Mouse (Mus musculus) CH12.LX (cell line): ENCODE measurements at regions not wholly inside any gene's neighbourhood (a gene's known extent, or its start where the extent isn't known, plus 50 kb on each side); places are given as distances from the start of the nearest gene placed in this dataset.

ENCODE experiments used
- DNase-seq: peaks from one replicate; pipeline ENCODE4 v3.0.0-alpha.2; 2013; ENCODE audit errors: extremely low read depth
- H3K27ac ChIP-seq: 2 replicates; pipeline ENCODE4 v1.5.1; 2012; ENCODE audit warnings: low read depth, mild to moderate bottlenecking, control low read depth, moderate library complexity; ENCODE audit not compliant: insufficient read depth
- H3K27me3 ChIP-seq: replicated peaks from 2 replicates; pipeline ENCODE3; 2012; ENCODE audit warnings: inconsistent platforms
- H3K36me3 ChIP-seq, 2 experiments: replicated peaks in 1 of 2; 2 replicates each; pipeline versions ENCODE3 to v1.6.1; 2012; ENCODE audit warnings: inconsistent platforms in 1 of 2, low read length in 1 of 2, mild to moderate bottlenecking in 1 of 2, mixed read lengths in 1 of 2, moderate library complexity in 1 of 2; ENCODE audit not compliant: control insufficient read depth in 1 of 2, insufficient read depth in 1 of 2
- H3K4me1 ChIP-seq, 2 experiments: 2 replicates each; pipeline ENCODE4 v1.6.1; 2012; ENCODE audit warnings: inconsistent platforms in 1 of 2, moderate library complexity in 1 of 2; ENCODE audit not compliant: insufficient read depth in 2 of 2, control insufficient read depth in 1 of 2
- H3K4me2 ChIP-seq: 2 replicates; pipeline ENCODE4 v1.6.1; 2012; ENCODE audit warnings: low read depth, mild to moderate bottlenecking, control low read depth; ENCODE audit not compliant: poor library complexity, insufficient read depth, severe bottlenecking
- H3K4me3 ChIP-seq, 3 experiments: fragments of 150-350 bp in 1 of 3; sonication (generic) in 1 of 3; replicated peaks in 1 of 3; 2 replicates each; pipeline versions ENCODE3 to v1.5.1; 2011 to 2012; ENCODE audit warnings: low read depth in 2 of 3, low read length in 2 of 3, mild to moderate bottlenecking in 2 of 3, moderate library complexity in 2 of 3, control low read depth in 1 of 3, improper control_type of control experiment in 1 of 3, inconsistent platforms in 1 of 3, mixed read lengths in 1 of 3; ENCODE audit not compliant: poor library complexity in 1 of 3
- H3K79me2 ChIP-seq: replicated peaks from 2 replicates; pipeline ENCODE4 v1.6.1; 2012; ENCODE audit warnings: mild to moderate bottlenecking, moderate library complexity; ENCODE audit not compliant: control insufficient read depth, poor library complexity, insufficient read depth, severe bottlenecking; ENCODE audit errors: extremely low read depth
- H3K9ac ChIP-seq: 2 replicates; pipeline ENCODE4 v1.6.1; 2012; ENCODE audit warnings: low read depth, mild to moderate bottlenecking, control low read depth, moderate library complexity; ENCODE audit not compliant: insufficient read depth
- H3K9me3 ChIP-seq: replicated peaks from 2 replicates; pipeline ENCODE3; 2012; ENCODE audit warnings: low read length, inconsistent platforms, mixed read lengths
- BHLHE40 ChIP-seq: IDR thresholded peaks from 2 replicates; pipeline ENCODE4 v1.6.1; 2011; ENCODE audit warnings: mild to moderate bottlenecking, low read depth, low read length, improper control_type of control experiment
- ELF1 ChIP-seq: IDR thresholded peaks from 2 replicates; pipeline ENCODE4 v1.6.1; 2014; ENCODE audit warnings: low read depth, mild to moderate bottlenecking, inconsistent platforms, low read length, improper control_type of control experiment
- EP300 ChIP-seq: IDR thresholded peaks from 2 replicates; pipeline ENCODE4 v1.6.1; 2011; ENCODE audit warnings: low read length, improper control_type of control experiment
- GABPA ChIP-seq: IDR thresholded peaks from 2 replicates; pipeline ENCODE4 v1.6.1; 2012; ENCODE audit warnings: low read depth, low read length, improper control_type of control experiment, inconsistent platforms; ENCODE audit not compliant: insufficient replicate concordance
- HCFC1 ChIP-seq: IDR thresholded peaks from 2 replicates; pipeline ENCODE4 v1.6.1; 2012; ENCODE audit warnings: low read depth, mild to moderate bottlenecking, inconsistent platforms, low read length, improper control_type of control experiment
- IRF4 ChIP-seq: IDR thresholded peaks from 2 replicates; pipeline ENCODE4 v1.6.1; 2014; ENCODE audit warnings: low read depth, mild to moderate bottlenecking, inconsistent platforms, low read length, improper control_type of control experiment
- JUN ChIP-seq: IDR thresholded peaks from 2 replicates; pipeline ENCODE4 v1.6.1; 2011; ENCODE audit warnings: low read depth, mild to moderate bottlenecking, low read length, improper control_type of control experiment, moderate library complexity; ENCODE audit not compliant: insufficient read depth
- MAX ChIP-seq: IDR thresholded peaks from 2 replicates; pipeline ENCODE4 v1.6.1; 2011; ENCODE audit warnings: low read length, improper control_type of control experiment
- MAZ ChIP-seq: IDR thresholded peaks from 2 replicates; pipeline ENCODE4 v1.6.1; 2012; ENCODE audit warnings: low read depth, mild to moderate bottlenecking, inconsistent platforms, low read length, improper control_type of control experiment, moderate library complexity
- MEF2A ChIP-seq: IDR thresholded peaks from 2 replicates; pipeline ENCODE4 v1.6.1; 2014; ENCODE audit warnings: low read depth, mild to moderate bottlenecking, inconsistent platforms, low read length, improper control_type of control experiment, borderline replicate concordance
- POLR2AphosphoS2 ChIP-seq: IDR thresholded peaks from 2 replicates; pipeline ENCODE4 v1.6.1; 2011; ENCODE audit warnings: low read depth, low read length, improper control_type of control experiment
- RAD21 ChIP-seq: IDR thresholded peaks from 2 replicates; pipeline ENCODE4 v1.6.1; 2011; ENCODE audit warnings: low read depth, mild to moderate bottlenecking, low read length, improper control_type of control experiment, moderate library complexity
- UBTF ChIP-seq: IDR thresholded peaks from 2 replicates; pipeline ENCODE4 v1.6.1; 2012; ENCODE audit warnings: low read depth, mild to moderate bottlenecking, inconsistent platforms, low read length, improper control_type of control experiment, moderate library complexity
- ZKSCAN1 ChIP-seq: IDR thresholded peaks from 2 replicates; pipeline ENCODE4 v1.6.1; 2012; ENCODE audit warnings: low read depth, inconsistent platforms, low read length, improper control_type of control experiment, borderline replicate concordance
- ZNF384 ChIP-seq: IDR thresholded peaks from 2 replicates; pipeline ENCODE4 v1.6.1; 2012; ENCODE audit warnings: low read depth, low read length, improper control_type of control experiment, inconsistent platforms
- dilution Hi-C: fragments of 300-500 bp; cut with MboI; formaldehyde crosslinking; loops from 2 replicates; pipeline ENCODE4 v1.14.3; 2020; ENCODE audit warnings: low sequenced_read_pairs; ENCODE audit not compliant: extremely low pct_unique_long_range_greater_than_20kb, extremely low pct_ligation_motif_present
- in situ Hi-C: fragments of 300-500 bp; cut with MboI; formaldehyde crosslinking; loops from 3 replicates; pipeline ENCODE4 v1.14.3; 2019; ENCODE audit warnings: low sequenced_read_pairs, low pct_ligation_motif_present, low pct_unique_long_range_greater_than_20kb, mixed read lengths

DNA sequence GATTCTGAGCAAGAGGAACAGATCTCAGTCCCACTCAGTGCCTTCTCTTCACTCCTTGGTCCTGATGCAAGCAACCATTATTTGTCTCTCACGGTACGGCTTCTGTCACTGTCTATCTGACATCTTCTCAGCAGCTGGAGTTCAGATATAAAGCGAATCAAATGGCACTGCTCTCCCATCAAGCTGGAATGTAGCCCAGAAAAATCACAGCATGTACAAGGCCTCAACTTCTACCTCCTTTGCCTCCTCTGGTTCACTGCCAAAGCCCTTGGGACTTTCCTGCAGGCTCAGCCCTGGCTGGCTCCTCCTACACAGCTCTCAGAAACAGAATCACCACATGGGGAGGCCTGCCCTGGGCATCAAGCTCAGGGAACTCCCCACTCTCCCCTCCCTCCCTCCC lies 107.1 kb upstream of the Prok2 start:
- H3K27ac ChIP-seq, result no peak overlapping the region
- no peak overlapping the region for H3K4me3 ChIP-seq
- no peak overlapping the region for H3K9ac ChIP-seq
- DNase-seq, result peak; percentile 49
- 0 out of 2 replicates have a peak, but pooled peaks have one; percentile 20 for TF ChIP-seq MAZ
- no peak for TF ChIP-seq ZKSCAN1
- TF ChIP-seq RAD21, result no peak
- peak; percentile 10; the same call in 1 of the 2 replicates for TF ChIP-seq IRF4
- no peak overlapping the region for H3K4me2 ChIP-seq
- H3K4me1 ChIP-seq, result peaks cover 6 to 24% of the 10 kb centered on the region in 2 experiments
- H3K9me3 ChIP-seq, result peaks cover 5% of the 10 kb centered on the region
- no peaks in the 10 kb centered on the region for H3K27me3 ChIP-seq
- no peaks in the 10 kb centered on the region for H3K79me2 ChIP-seq
- dilution Hi-C loops (no loop called here), in situ Hi-C loops (no loop called here)
- H3K36me3 ChIP-seq, result no peaks in the 10 kb centered on the region

DNA sequence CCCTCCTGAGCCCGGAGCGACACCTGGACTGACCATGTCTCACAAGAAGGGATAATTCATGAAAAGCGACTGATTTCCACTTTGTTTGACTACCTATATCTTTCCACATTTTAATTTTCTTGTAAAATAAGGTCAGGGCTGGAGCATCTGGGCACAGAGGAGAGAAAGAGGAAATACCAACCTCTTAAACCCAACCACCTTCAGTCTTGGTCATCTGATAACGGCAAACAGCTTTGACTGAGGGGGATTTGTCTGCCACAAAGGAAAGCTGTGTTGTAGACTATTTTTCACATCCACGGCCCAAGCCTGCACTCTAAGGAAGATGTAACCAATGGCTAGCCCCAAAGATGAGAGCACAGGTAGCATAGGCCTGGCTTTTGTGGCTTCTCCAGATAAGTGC lies 101.4 kb upstream of the Prok2 start:
- TF ChIP-seq MAZ (no peak), HCFC1 (no peak), UBTF (no peak), EP300 (no peak), MAX (no peak), POLR2AphosphoS2 (no peak), ELF1 (no peak), ZNF384 (no peak), BHLHE40 (no peak), MEF2A (no peak), JUN (no peak)
- TF ChIP-seq, all 38 proteins: peak for 0
- Histone ChIP-seq H3K9me3 (no peaks in the 10 kb centered on the region), H3K4me2 (no peak overlapping the region), H3K79me2 (no peaks in the 10 kb centered on the region), H3K27me3 (no peaks in the 10 kb centered on the region), H3K36me3 (no peaks in the 10 kb centered on the region), H3K4me1 (peaks cover 2 to 3% of the 10 kb centered on the region in 2 experiments), H3K4me3 (no peak overlapping the region), H3K27ac (no peak overlapping the region), H3K9ac (no peak overlapping the region)
- dilution Hi-C loops (no loop called here), in situ Hi-C loops (no loop called here)
- DNase-seq, result no peak

DNA sequence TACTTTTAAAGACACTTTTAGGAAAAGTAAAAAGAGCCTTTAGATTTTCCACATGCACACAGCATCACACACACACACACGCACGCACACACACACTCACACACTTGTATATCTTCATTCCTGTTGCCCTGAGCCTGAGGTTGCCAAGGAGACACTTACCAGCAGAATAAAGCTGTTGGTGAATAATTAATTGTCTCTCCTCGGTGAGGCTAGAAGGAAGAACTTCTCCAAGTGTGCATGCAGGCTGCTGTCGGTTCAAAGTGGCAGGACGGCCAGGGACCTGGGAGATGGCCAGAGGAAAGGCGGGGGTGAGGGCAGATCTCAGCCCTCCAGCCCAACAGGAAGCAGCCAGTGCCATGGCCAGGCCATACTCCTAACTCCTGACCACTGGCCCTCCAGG lies 98.6 kb upstream of the Prok2 start:
- no peaks in the 10 kb centered on the region for H3K27me3 ChIP-seq
- H3K79me2 ChIP-seq, result no peaks in the 10 kb centered on the region
- H3K36me3 ChIP-seq, result no peaks in the 10 kb centered on the region
- no peak overlapping the region for H3K9ac ChIP-seq
- dilution Hi-C loops (no loop called here), in situ Hi-C loops (no loop called here)
- peaks cover 0 to 4% of the 10 kb centered on the region in 2 experiments; a peak in 2 of 4 replicates for H3K4me1 ChIP-seq
- H3K4me3 ChIP-seq, result no peak overlapping the region
- H3K4me2 ChIP-seq, result no peak overlapping the region
- no peaks in the 10 kb centered on the region for H3K9me3 ChIP-seq
- no peak overlapping the region for H3K27ac ChIP-seq
- TF ChIP-seq HCFC1, result no peak
- TF ChIP-seq JUN, result no peak
- TF ChIP-seq GABPA, result no peak
- TF ChIP-seq, all 38 proteins: peak for 0
- DNase-seq, result no peak
